Mouse (Mus musculus): ENCODE data around the gene Heg1.

GRCm38 (mm10) chr16:33655443-33655842, 28.7 kb upstream of the Heg1 start:
- TF ChIP-seq EP300 (optimal IDR thresholded peaks at IDR 0.05) = no peak
- TF ChIP-seq CTCF (IDR thresholded peaks at IDR 0.05; ENCODE audit: low read depth) = no peak

Data from stomach, postnatal 0 days (tissue).